Mouse (Mus musculus) liver, embryonic 11.5 days (tissue): ENCODE measurements at regions not wholly inside any gene's neighbourhood (a gene's known extent, or its start where the extent isn't known, plus 50 kb on each side); places are given as distances from the start of the nearest gene placed in this dataset.

Experiments
- ATAC-seq: fragments of 200-750 bp; cut with Nextera tagmentation; replicated peaks from 2 replicates; pipeline ENCODE4 v1.8.0; 2017; ENCODE audit warnings: moderate number of reproducible peaks, mild to moderate bottlenecking, moderate TSS enrichment, moderate library complexity; ENCODE audit not compliant: low FRiP score
- DNase-seq: peaks from one replicate; pipeline ENCODE4 v3.0.0-alpha.2; 2017; ENCODE audit warnings: low spot score
- H3K27ac ChIP-seq: fragments of 300-500 bp; sonication (generic); 2 replicates; pipeline ENCODE4 v1.5.1; 2014; ENCODE audit warnings: mild to moderate bottlenecking, low read depth, low read length, control low read depth
- H3K27me3 ChIP-seq: fragments of 300-500 bp; sonication (generic); replicated peaks from 2 replicates; pipeline ENCODE4 v1.6.1; 2014; ENCODE audit warnings: low read length, mixed read lengths; ENCODE audit not compliant: control insufficient read depth, insufficient read depth
- H3K36me3 ChIP-seq: fragments of 300-500 bp; sonication (generic); 2 replicates; pipeline ENCODE4 v1.6.1; 2014; ENCODE audit warnings: mild to moderate bottlenecking, low read length, moderate library complexity, mixed read lengths; ENCODE audit not compliant: control insufficient read depth, insufficient read depth
- H3K4me1 ChIP-seq: fragments of 300-500 bp; sonication (generic); replicated peaks from 2 replicates; pipeline ENCODE4 v1.6.1; 2014; ENCODE audit warnings: low read length, mixed read lengths; ENCODE audit not compliant: control insufficient read depth, insufficient read depth
- H3K4me2 ChIP-seq: fragments of 300-500 bp; sonication (generic); 2 replicates; pipeline ENCODE4 v1.6.1; 2014; ENCODE audit warnings: mild to moderate bottlenecking, control low read depth, moderate library complexity
- H3K4me3 ChIP-seq: fragments of 300-500 bp; sonication (generic); 2 replicates; pipeline ENCODE4 v1.5.1; 2014; ENCODE audit warnings: low read depth, low read length, control low read depth
- H3K9ac ChIP-seq: fragments of 300-500 bp; sonication (generic); 2 replicates; pipeline ENCODE4 v1.6.1; 2014; ENCODE audit warnings: low read depth, low read length, control low read depth
- H3K9me3 ChIP-seq: fragments of 300-500 bp; sonication (generic); 2 replicates; pipeline ENCODE4 v1.6.1; 2016; ENCODE audit warnings: low read length, inconsistent platforms, mixed read lengths; ENCODE audit not compliant: control insufficient read depth
- WGBS: fragments of 180-500 bp; shearing (Covaris S2); extraction: QIAGEN DNeasy Blood & Tissue Kit; methylation state at CpG from one replicate; pipeline ENCODE4 v1.1.7; 2014; 5-methylcytosine and 5-hydroxymethylcytosine counted together

- H3K36me3 ChIP-seq = no peaks in the 10 kb centered on the region
- no peak overlapping the region for H3K4me3 ChIP-seq
- H3K9me3 ChIP-seq = no peaks in the 10 kb centered on the region
- ATAC-seq (no peak), DNase-seq (no peak)
- H3K4me1 ChIP-seq = no peaks in the 10 kb centered on the region
- H3K4me2 ChIP-seq = no peak overlapping the region
- no peak overlapping the region for H3K27ac ChIP-seq
- WGBS = 65% methylated on average over 4 of the region's 4 CpGs
- H3K9ac ChIP-seq = no peak overlapping the region
- peaks cover 7% of the 10 kb centered on the region; the same call in 1 of the 2 replicates for H3K27me3 ChIP-seq
These were observed 161.5 kb downstream of the Sox2 start for GRCm38 (mm10) chr3:34811753-34812152.

DNA sequence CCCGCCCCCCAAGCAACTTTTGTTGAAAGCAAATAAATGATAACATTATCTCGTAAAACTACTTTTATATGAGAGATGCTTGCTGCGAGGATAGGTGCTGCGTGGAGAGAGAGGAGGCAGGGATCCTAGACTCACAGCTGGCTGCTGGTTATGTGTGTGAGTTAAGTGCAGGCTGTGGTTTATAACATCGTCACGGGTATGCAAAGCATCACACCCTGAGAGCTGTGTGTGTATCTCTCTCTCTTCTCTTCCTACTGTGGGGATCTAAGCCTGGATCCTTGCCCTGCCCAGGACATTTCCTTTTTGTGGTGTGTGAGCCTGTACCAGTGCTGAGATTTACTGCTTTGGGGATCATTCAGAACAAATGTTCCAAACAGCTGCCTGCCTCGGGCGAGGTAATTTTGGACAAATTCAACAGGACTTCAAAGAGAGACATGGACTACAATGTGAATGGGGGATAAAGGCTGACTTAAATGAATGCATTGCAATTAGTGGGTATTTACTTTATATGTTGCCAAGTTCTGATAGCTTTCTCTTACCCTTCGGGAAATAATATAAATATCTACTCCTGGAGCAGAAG lies 162.9 kb downstream of the Sox2 start:
- no peaks in the 10 kb centered on the region for H3K36me3 ChIP-seq
- no peak overlapping the region for H3K4me2 ChIP-seq
- 53% methylated on average over 9 of the region's 9 CpGs for WGBS
- peaks cover 7% of the 10 kb centered on the region; the same call in 1 of the 2 replicates for H3K27me3 ChIP-seq
- H3K27ac ChIP-seq = no peak overlapping the region
- H3K9me3 ChIP-seq = no peaks in the 10 kb centered on the region
- no peaks in the 10 kb centered on the region for H3K4me1 ChIP-seq
- ATAC-seq (no peak), DNase-seq (no peak)
- no peak overlapping the region for H3K9ac ChIP-seq
- H3K4me3 ChIP-seq = no peak overlapping the region

GRCm38 (mm10) chr3:34825036-34825435 lies 174.8 kb downstream of the Sox2 start:
- no peaks in the 10 kb centered on the region for H3K9me3 ChIP-seq
- WGBS = 77% methylated on average over 11 of the region's 11 CpGs
- H3K36me3 ChIP-seq = no peaks in the 10 kb centered on the region
- no peak overlapping the region for H3K4me3 ChIP-seq
- no peak overlapping the region for H3K27ac ChIP-seq
- H3K4me1 ChIP-seq = no peaks in the 10 kb centered on the region
- no peak for DNase-seq
- no peak overlapping the region for H3K9ac ChIP-seq
- no peak overlapping the region for H3K4me2 ChIP-seq
- no peaks in the 10 kb centered on the region for H3K27me3 ChIP-seq
- no peak for ATAC-seq

GRCm38 (mm10) chr3:34826396-34826795 lies 176.2 kb downstream of the Sox2 start:
- Histone ChIP-seq H3K9me3 (no peaks in the 10 kb centered on the region), H3K27me3 (no peaks in the 10 kb centered on the region), H3K4me1 (no peaks in the 10 kb centered on the region), H3K27ac (no peak overlapping the region), H3K36me3 (no peaks in the 10 kb centered on the region), H3K4me3 (no peak overlapping the region), H3K4me2 (no peak overlapping the region), H3K9ac (no peak overlapping the region)
- 84% methylated on average over 5 of the region's 5 CpGs for WGBS
- DNase-seq (no peak), ATAC-seq (no peak)

DNA sequence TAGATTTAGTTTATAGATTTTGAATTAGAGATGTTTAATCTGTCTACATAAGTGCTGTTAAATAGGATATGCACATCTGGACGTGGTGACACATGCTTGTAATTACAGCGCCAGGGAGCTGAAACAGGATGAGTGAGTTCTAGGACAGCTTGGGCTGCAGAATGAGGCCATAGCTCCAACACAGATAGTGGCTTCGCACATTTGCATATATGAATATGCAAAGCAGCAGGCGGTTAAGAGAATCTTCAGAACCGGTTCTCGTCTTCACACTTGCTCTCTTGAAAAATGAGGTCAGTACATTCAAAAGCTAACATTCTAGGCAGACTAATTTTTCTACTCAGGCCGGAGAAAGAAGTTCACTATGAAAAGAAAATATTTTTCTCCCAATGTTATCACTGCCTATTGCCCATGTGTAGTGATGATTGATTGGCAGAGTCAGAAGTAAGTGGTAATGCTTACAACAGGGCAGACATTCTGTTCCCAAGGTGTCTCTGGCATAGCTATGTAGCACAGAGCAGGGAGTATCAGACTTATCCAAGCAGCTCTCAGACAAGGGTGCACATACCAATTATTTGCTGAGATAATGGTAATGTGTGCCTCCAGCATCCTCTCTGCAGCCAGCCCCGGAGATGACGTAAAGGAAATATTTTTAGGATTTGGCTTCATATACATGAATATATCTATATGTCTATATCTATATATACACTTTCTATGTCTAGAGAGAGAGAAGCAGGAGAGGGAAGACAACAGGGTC lies 178.4 kb downstream of the Sox2 start:
- no peak for DNase-seq
- WGBS = 66% methylated on average over 9 of the region's 9 CpGs
- H3K4me3 ChIP-seq = no peak overlapping the region

DNA sequence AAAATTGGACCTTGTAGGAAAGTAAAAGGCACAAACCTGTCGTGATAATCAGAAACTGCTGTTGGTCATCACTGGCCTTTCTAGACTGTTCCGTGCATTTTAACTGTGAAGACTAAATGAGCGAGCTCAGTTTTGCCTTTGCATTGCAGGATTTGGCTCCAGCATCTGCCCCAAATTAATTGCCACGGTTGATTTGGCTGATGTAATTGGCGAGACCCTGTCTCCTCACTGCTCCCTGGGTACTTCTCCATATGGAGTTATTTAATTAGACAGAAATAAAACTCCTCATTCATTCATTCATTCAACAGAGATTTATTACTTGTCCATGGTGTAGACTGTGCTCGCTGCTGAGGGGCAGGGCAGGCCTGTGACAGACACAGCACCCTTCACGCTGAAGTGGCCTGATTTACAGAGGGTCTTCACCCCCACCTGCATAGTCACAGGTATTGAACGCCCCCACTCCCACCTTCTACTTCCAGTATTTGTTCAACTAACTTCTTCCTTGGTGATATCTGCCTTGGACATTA lies 186.6 kb downstream of the Sox2 start:
- DNase-seq = no peak
- Histone ChIP-seq H3K4me2 (no peak overlapping the region), H3K4me3 (no peak overlapping the region), H3K4me1 (no peaks in the 10 kb centered on the region), H3K27ac (no peak overlapping the region), H3K27me3 (no peaks in the 10 kb centered on the region), H3K9me3 (no peaks in the 10 kb centered on the region), H3K9ac (no peak overlapping the region), H3K36me3 (no peaks in the 10 kb centered on the region)
- ATAC-seq = no peak
- 85% methylated on average over 8 of the region's 8 CpGs for WGBS

More for the DNA sequence above, 178.4 kb downstream of the Sox2 start:
- no peaks in the 10 kb centered on the region for H3K36me3 ChIP-seq
- H3K4me2 ChIP-seq = no peak overlapping the region
- H3K27ac ChIP-seq = no peak overlapping the region
- H3K4me1 ChIP-seq = no peaks in the 10 kb centered on the region
- no peak overlapping the region for H3K9ac ChIP-seq
- H3K9me3 ChIP-seq = no peaks in the 10 kb centered on the region
- no peaks in the 10 kb centered on the region for H3K27me3 ChIP-seq
- ATAC-seq = no peak

DNA sequence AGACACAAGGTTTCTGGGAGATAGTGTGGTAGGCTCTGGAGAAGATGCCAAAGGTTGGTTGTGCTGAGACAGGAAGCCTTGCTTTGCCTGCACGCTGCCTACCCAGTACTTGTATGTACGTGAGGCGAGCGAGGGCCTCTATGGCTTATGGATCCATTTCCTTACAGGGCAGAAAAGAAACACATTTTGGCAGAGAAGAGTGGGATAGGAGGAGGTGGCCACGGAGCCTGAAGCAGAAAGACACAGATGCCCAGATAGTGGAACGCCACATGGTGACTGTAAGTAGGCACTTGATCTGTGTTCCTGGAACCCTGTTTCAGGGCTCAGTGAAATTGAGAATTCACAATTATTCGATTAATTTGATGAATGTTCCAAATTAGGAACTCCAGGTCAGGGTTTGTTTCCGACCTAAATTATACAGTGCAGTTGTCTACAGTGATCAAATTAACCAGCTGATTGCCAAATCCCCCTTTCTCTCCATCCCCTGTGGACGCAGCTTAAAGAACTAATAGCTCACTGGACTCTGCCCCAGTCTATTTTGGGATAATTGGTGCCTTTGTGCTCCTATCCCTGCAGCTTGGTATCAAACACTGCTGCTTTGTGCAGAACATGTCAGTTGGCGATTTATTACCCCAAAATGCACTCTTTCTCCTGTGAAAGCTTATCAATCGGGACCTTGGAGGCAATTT lies 187.6 kb downstream of the Sox2 start:
- H3K9me3 ChIP-seq = no peaks in the 10 kb centered on the region
- ATAC-seq (no peak), DNase-seq (no peak)

GRCm38 (mm10) chr3:34860877-34861649 lies 210.9 kb downstream of the Sox2 start:
- H3K4me3 ChIP-seq = no peak overlapping the region
- no peak for ATAC-seq
- no peaks in the 10 kb centered on the region for H3K4me1 ChIP-seq
- H3K27me3 ChIP-seq = no peaks in the 10 kb centered on the region
- no peak overlapping the region for H3K9ac ChIP-seq
- no peak for DNase-seq
- H3K9me3 ChIP-seq = no peaks in the 10 kb centered on the region
- H3K36me3 ChIP-seq = no peaks in the 10 kb centered on the region
- no peak overlapping the region for H3K4me2 ChIP-seq
- H3K27ac ChIP-seq = no peak overlapping the region
- WGBS = 80% methylated on average over 16 of the region's 16 CpGs

More for the DNA sequence above, 187.6 kb downstream of the Sox2 start:
- no peak overlapping the region for H3K4me2 ChIP-seq
- WGBS = 82% methylated on average over 11 of the region's 11 CpGs
- H3K36me3 ChIP-seq = no peaks in the 10 kb centered on the region
- H3K4me1 ChIP-seq = no peaks in the 10 kb centered on the region
- no peak overlapping the region for H3K27ac ChIP-seq
- H3K4me3 ChIP-seq = no peak overlapping the region
- H3K27me3 ChIP-seq = no peaks in the 10 kb centered on the region
- H3K9ac ChIP-seq = no peak overlapping the region
